Mouse (Mus musculus) CD4-positive, CD25-positive, alpha-beta regulatory T cell, adult 4 months (primary cell): ENCODE measurements around the gene Gm16223. TPM values are rescaled to one million over a fixed set of nuclear protein-coding genes. Genes with fewer than 3 reads are reported as not detected.

Experiments used
- ATAC-seq: one replicate; pipeline ENCODE4 v1.8.0; 2017
- polyA plus RNA-seq, 2 experiments: library from polyadenylated mRNA; unstranded; fragments of 100-300 nt; shearing (Covaris generic); gene quantifications; one replicate each; pipeline ENCODE4 v1.2.1; 2017

The Gm16223 gene
- polyA plus RNA-seq = not detected

GRCm38 (mm10) chr5:42067476-42068187 is at the start of gene Gm16223:
Gene Gm16223 (plus strand): TSS chr5:42067960.
- no peak for ATAC-seq

- no peak for ATAC-seq
These were observed 45.7 kb upstream of the Gm16223 start for GRCm38 (mm10) chr5:42022029-42022428.

GRCm38 (mm10) chr5:42023521-42023920 is 44.2 kb upstream of the Gm16223 start:
- no peak for ATAC-seq

- no peak for ATAC-seq
These were observed 31.2 kb upstream of the Gm16223 start for GRCm38 (mm10) chr5:42036388-42037082.

GRCm38 (mm10) chr5:42054636-42055035 is 13.1 kb upstream of the Gm16223 start:
- no peak for ATAC-seq

- ATAC-seq = no peak
These were observed 12.6 kb upstream of the Gm16223 start for GRCm38 (mm10) chr5:42055151-42055550.

GRCm38 (mm10) chr5:42065090-42065489 is 2.7 kb upstream of the Gm16223 start:
- ATAC-seq = no peak

- no peak for ATAC-seq
These were observed 685 bp upstream of the Gm16223 start for GRCm38 (mm10) chr5:42067075-42067474.

- no peak for ATAC-seq
These were observed 424 bp downstream of the Gm16223 start for GRCm38 (mm10) chr5:42068188-42068579.

- no peak for ATAC-seq
These were observed 49.0 kb downstream of the Gm16223 start for GRCm38 (mm10) chr5:42116586-42117346.

- ATAC-seq = no peak
These were observed 57.8 kb downstream of the Gm16223 start for GRCm38 (mm10) chr5:42125562-42125961.

GRCm38 (mm10) chr5:42155626-42156025 is 87.9 kb downstream of the Gm16223 start:
- ATAC-seq = no peak

GRCm38 (mm10) chr5:42164731-42165130 is 97.0 kb downstream of the Gm16223 start:
- no peak for ATAC-seq

GRCm38 (mm10) chr5:42166311-42166710 is 98.6 kb downstream of the Gm16223 start:
- ATAC-seq = no peak

GRCm38 (mm10) chr5:42168071-42168470 is 100.3 kb downstream of the Gm16223 start:
- no peak for ATAC-seq

GRCm38 (mm10) chr5:42168785-42169184 is 101.0 kb downstream of the Gm16223 start:
- ATAC-seq = no peak

- no peak for ATAC-seq
These were observed 106.3 kb downstream of the Gm16223 start for GRCm38 (mm10) chr5:42174109-42174508.

- no peak for ATAC-seq
These were observed 107.7 kb downstream of the Gm16223 start for GRCm38 (mm10) chr5:42175424-42175823.

- no peak for ATAC-seq
These were observed 130.7 kb downstream of the Gm16223 start for GRCm38 (mm10) chr5:42198493-42198892.

GRCm38 (mm10) chr5:42207456-42208122 is 139.8 kb downstream of the Gm16223 start:
- no peak for ATAC-seq

GRCm38 (mm10) chr5:42211554-42212338 is 144.0 kb downstream of the Gm16223 start:
- ATAC-seq = no peak

GRCm38 (mm10) chr5:42212353-42212752 is 144.6 kb downstream of the Gm16223 start:
- no peak for ATAC-seq
